Mouse (Mus musculus) limb, embryonic 10.5 days (tissue): ENCODE measurements around the gene Ets1. TPM values are rescaled to one million over a fixed set of nuclear protein-coding genes. Genes with fewer than 3 reads are reported as not detected.

Experiments used
- DNase-seq: peaks from one replicate; pipeline ENCODE4 v3.0.0-alpha.2; 2017; ENCODE audit warnings: low spot score
- H3K27ac ChIP-seq: fragments of 300-500 bp; sonication (generic); 2 replicates; pipeline ENCODE4 v1.5.1; 2016; ENCODE audit warnings: mild to moderate bottlenecking
- H3K27me3 ChIP-seq: fragments of 300-500 bp; sonication (generic); 2 replicates; pipeline ENCODE4 v1.6.1; 2016; ENCODE audit warnings: low read depth, mild to moderate bottlenecking; ENCODE audit not compliant: poor library complexity, severe bottlenecking
- H3K36me3 ChIP-seq: fragments of 300-500 bp; sonication (generic); 2 replicates; pipeline ENCODE4 v1.6.1; 2016; ENCODE audit warnings: mild to moderate bottlenecking, moderate library complexity
- H3K4me1 ChIP-seq: fragments of 300-500 bp; sonication (generic); 2 replicates; pipeline ENCODE4 v1.6.1; 2016
- H3K4me3 ChIP-seq: fragments of 300-500 bp; sonication (generic); 2 replicates; pipeline ENCODE4 v1.5.1; 2016; ENCODE audit warnings: mild to moderate bottlenecking, moderate library complexity
- H3K9me3 ChIP-seq: fragments of 300-500 bp; sonication (generic); replicated peaks from 2 replicates; pipeline ENCODE4 v1.6.1; 2016; ENCODE audit warnings: mild to moderate bottlenecking
- WGBS: fragments of 180-500 bp; shearing (Covaris S2); methylation state at CpG from one replicate; pipeline ENCODE4 v1.1.7; 2016; 5-methylcytosine and 5-hydroxymethylcytosine counted together
- polyA plus RNA-seq: library from polyadenylated mRNA; unstranded; fragments of >200 nt; fragmentation: Nextera tagmentation; extraction: Ambion mirVana; gene quantifications from 2 replicates; pipeline ENCODE4 v1.2.1, GENCODE M21; 2016

Ets1 gene
- polyA plus RNA-seq, 1 experiment from 2014 or later: 50.3 TPM

DNA sequence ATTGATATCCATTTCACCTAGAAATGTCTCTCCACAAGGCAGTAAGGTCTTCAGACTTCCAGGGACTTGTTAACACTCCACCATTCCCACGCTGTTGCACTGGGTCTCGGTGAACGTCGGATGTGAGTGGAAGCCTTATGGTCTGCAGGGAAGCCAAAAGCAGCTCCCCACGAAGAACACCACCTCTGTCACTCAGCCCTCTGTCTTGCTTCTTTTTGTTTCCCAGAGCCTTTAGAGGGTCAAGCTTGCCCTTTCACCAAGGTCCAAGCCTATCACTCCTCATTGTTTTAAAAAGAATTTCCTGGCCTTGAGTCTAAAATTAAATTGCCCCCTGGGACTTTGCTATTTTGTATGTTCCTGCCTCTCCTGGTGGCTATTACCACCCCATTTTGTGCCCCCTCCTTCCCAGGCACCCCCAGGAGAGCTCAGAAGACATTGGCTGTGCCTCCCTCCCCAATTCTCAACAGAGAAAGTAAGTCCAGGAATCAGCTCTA, 20.4 kb downstream of the Ets1 start:
- 82% methylated on average over 5 of the region's 5 CpGs for WGBS
- no peaks in the 10 kb centered on the region for H3K36me3 ChIP-seq

DNA sequence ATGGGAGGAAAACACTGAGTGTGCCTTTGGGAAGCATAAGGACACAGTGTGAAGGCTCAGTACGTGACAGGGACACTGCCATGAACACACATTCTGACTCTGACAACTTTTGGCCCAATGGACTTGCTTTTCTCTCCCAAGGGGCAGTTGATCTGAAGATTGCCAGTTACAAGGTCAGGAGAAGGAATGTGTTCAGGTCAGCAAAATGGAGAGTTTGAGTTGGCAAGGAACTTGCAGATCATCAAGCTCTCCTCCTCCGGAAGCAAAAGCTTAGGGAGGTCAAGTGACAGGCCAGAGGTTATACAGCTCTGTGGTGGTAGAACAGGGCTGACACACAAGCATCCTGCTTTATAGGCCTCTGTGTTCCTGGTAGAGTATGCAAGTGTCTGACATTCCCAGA, 21.1 kb downstream of the Ets1 start:
- H3K27ac ChIP-seq: no peak overlapping the region
- peaks cover 17% of the 10 kb centered on the region for H3K4me1 ChIP-seq
- no peaks in the 10 kb centered on the region for H3K9me3 ChIP-seq
- no peak for DNase-seq
- 46% methylated on average over 2 of the region's 2 CpGs for WGBS
- H3K27me3 ChIP-seq: no peaks in the 10 kb centered on the region
- H3K36me3 ChIP-seq: no peaks in the 10 kb centered on the region
- H3K4me3 ChIP-seq: no peak overlapping the region

More for the DNA sequence above, 20.4 kb downstream of the Ets1 start:
- no peaks in the 10 kb centered on the region for H3K9me3 ChIP-seq
- H3K27me3 ChIP-seq: no peaks in the 10 kb centered on the region
- no peak for DNase-seq
- peaks cover 17% of the 10 kb centered on the region for H3K4me1 ChIP-seq
- no peak overlapping the region for H3K4me3 ChIP-seq
- no peak overlapping the region; the same call in 1 of the 2 replicates for H3K27ac ChIP-seq

DNA sequence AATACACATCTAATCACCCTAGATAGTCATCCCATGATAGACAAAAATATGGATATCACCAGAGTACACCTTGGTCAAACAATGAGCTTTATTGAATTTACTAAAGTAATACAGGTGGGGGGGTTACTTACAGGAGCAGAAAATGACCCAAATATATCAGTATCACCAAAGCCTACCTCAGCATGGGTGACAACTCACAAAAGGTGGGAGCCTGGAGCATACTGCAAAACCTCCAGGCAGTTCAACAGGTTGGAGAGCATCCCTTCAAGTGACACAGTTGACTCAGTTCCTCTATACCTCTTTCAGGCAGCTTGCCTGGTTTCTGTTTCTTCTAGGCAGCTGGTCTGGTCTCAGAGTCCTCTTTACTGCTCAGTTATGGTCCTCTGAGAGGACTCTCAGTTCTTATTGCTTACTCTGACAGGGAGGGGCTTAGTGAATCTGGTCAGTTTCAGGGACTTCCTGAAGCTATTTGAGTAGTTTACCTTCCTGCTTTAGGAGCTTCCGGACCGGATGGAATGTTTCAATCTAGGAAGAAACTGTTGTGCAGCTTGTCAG, 24.5 kb downstream of the Ets1 start:
- no peak for DNase-seq
- whole genome bisulfite sequencing: 89% methylated on average over 2 of the region's 2 CpGs
- Histone ChIP-seq H3K27me3 (no peaks in the 10 kb centered on the region), H3K9me3 (no peaks in the 10 kb centered on the region), H3K27ac (no peak overlapping the region), H3K4me3 (no peak overlapping the region), H3K4me1 (peaks cover 17% of the 10 kb centered on the region), H3K36me3 (no peaks in the 10 kb centered on the region)

DNA sequence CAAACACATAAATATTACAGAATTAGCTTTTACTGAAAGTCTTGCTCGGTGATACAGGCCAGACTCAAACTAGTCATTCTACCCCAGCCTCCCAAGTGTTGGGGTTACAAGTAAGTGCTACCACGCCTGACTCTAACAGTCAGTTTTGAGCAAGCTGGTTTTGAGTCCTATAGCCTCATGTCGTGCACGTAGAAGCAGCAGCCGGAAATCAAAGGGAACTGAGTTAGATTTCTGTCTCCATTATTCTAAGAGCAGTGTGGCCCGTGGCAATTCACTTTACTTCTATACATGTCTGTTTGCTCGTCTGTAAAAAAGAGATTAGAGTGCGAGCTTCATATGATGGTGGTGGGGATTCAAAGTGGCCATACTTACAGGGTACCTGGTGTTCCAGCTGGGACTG, 25.1 kb downstream of the Ets1 start:
- Histone ChIP-seq H3K9me3 (no peaks in the 10 kb centered on the region), H3K4me3 (no peak overlapping the region), H3K36me3 (no peaks in the 10 kb centered on the region), H3K27ac (no peak overlapping the region), H3K27me3 (no peaks in the 10 kb centered on the region), H3K4me1 (peaks cover 17% of the 10 kb centered on the region)
- no peak for DNase-seq
- 91% methylated on average over 8 of the region's 8 CpGs for whole genome bisulfite sequencing

DNA sequence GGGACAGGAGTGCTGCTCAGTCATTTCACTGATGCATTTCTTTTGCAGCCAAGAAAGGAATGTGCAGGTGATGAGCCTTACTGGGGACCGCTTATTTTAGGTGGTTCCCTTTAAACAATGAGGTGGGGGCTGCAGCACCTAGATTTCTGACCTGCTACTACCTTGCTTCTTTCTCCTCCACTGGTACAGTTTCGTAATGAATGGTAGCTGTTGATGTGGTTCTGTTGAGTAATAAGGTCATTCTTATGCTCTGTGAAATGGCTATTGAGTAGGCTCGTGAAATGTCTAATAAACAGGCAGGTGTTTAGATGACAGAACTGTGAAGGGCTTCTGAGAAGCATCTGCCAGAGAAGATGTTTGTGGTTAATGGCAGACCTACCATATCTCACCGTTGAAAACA, 25.5 kb downstream of the Ets1 start:
- DNase-seq: no peak
- 87% methylated on average over 4 of the region's 4 CpGs for WGBS
- peaks cover 14% of the 10 kb centered on the region for H3K4me1 ChIP-seq

DNA sequence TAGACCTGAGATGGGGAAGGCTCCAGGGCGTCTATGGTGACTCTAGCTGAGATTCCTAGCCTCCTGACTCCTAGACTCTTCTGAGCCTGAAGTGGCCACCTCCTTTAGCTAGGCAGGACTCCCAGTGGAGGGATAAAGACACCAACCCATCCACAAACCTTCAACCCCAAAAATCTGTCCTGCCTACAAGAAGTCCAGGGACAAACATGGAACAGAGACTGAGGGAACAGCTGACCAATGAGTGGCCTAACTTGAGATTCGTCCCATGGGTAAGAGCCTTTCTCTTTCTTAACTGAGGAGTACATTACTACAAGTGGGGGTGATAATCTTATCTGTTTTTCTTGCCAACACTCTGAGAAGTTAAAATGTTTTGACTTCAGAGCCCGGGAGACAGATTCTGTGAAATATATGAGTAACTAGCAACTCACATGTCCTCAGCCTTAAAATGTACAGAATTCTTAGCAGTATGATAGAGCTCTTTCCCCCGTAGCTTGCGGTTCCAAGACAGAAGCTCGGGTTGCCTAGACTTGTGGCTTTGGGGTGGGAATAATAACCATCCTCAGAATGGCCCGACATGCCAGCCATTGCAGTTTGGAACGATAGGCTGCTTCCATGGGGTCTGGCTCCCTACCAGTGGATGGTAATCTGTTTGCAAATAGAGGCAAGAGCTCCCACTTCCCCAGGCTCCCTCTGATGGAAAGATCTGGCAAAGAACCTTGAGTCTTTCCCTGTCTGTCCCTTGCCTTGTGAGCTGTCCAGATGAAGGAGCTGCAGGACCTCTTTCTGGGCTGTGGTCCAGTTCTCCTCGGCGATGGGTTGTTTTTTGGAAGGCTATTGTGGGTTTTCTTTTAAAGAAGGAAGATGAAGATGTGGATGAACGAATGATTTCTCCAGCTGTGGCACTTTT, 30.8 kb downstream of the Ets1 start:
- Histone ChIP-seq H3K4me3 (no peak overlapping the region), H3K36me3 (no peaks in the 10 kb centered on the region), H3K27me3 (no peaks in the 10 kb centered on the region), H3K4me1 (peaks cover 41% of the 10 kb centered on the region), H3K9me3 (no peaks in the 10 kb centered on the region), H3K27ac (no peak overlapping the region)
- WGBS: 75% methylated on average over 11 of the region's 11 CpGs
- DNase-seq: no peak

More for the DNA sequence above, 25.5 kb downstream of the Ets1 start:
- H3K27ac ChIP-seq: no peak overlapping the region
- H3K27me3 ChIP-seq: no peaks in the 10 kb centered on the region
- no peak overlapping the region for H3K4me3 ChIP-seq
- no peaks in the 10 kb centered on the region for H3K36me3 ChIP-seq
- no peaks in the 10 kb centered on the region for H3K9me3 ChIP-seq

DNA sequence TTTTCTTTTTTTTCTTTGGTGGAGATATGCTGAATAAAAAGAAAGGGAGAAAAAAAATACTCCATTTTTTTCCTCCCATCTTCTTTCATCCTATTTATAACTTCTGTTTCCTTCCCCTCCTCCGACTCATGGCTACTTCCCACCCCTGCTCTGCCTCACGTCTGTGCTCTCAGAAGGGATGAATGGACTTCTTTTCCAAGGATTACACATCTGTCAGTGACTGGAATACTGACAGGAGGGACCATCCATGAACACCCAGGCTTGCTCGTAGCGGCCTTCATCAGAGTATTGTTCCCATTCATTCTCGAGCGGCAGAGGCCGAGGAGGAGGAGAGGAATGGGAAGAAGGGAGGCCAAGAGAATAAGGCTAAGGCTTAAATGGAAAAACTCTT, 31.5 kb downstream of the Ets1 start:
- no peaks in the 10 kb centered on the region for H3K27me3 ChIP-seq
- 74% methylated on average over 7 of the region's 7 CpGs for WGBS
- no peak for DNase-seq
- peaks cover 47% of the 10 kb centered on the region for H3K4me1 ChIP-seq
- no peak overlapping the region for H3K4me3 ChIP-seq
- H3K9me3 ChIP-seq: no peaks in the 10 kb centered on the region
- H3K27ac ChIP-seq: no peak overlapping the region
- H3K36me3 ChIP-seq: no peaks in the 10 kb centered on the region

DNA sequence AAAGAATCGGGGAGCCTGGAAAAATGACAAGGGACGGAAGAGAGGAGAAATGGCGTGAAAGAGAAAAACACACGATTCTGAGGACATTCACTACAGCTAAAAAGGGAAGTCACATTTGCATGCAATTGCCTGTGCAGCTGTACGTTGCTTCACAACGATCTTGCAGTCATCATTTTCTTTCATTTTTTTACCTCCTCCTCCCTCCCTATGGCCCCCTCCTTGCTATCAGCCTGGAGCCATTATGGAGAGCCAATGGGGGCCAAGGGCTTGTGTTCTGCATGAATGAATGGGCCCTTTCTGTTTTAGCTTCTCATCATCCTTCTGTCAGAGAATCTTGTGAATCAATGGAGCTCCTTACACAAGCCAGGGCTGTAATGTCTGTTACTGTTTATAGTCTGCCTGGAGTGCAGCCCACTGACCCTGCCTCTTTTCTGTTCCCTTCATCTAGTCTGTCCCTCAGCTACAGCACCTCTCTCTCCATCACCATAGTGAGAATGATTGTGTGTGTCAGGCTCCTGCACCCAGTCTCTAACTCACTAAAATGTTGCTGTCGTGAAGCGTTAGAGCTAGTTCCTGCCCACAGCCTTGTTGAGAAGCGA, 32.2 kb downstream of the Ets1 start:
- no peak for DNase-seq
- no peaks in the 10 kb centered on the region for H3K27me3 ChIP-seq
- H3K4me3 ChIP-seq: no peak overlapping the region
- peaks cover 54% of the 10 kb centered on the region for H3K4me1 ChIP-seq
- 85% methylated on average over 9 of the region's 9 CpGs for WGBS
- H3K36me3 ChIP-seq: no peaks in the 10 kb centered on the region
- no peaks in the 10 kb centered on the region for H3K9me3 ChIP-seq
- no peak overlapping the region for H3K27ac ChIP-seq

DNA sequence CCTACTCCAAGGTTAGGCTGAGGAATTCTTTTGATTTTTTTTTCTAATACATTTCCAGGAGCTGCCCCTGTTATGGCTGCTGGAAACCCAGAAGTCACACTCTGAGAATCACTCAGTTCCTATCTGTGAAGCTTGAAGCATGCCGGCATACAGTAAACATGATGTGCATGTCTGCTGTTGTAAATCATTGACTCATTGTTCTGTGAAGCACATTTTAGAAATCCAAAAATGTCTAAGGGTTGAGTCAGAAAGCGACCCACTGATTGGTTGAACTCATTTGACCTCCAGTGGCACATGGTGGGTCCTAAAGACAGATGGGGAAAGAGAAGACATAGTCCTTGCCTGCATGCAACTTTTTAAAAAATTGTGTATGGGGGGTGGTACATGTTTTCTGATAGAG, 33.4 kb downstream of the Ets1 start:
- Histone ChIP-seq H3K9me3 (no peaks in the 10 kb centered on the region), H3K27ac (0 out of 2 replicates have a peak overlapping the region, but pooled peaks have one; percentile 50), H3K27me3 (no peaks in the 10 kb centered on the region), H3K4me1 (peaks cover 65% of the 10 kb centered on the region), H3K36me3 (no peaks in the 10 kb centered on the region), H3K4me3 (no peak overlapping the region)
- 85% methylated on average over 2 of the region's 2 CpGs for WGBS
- DNase-seq: no peak

DNA sequence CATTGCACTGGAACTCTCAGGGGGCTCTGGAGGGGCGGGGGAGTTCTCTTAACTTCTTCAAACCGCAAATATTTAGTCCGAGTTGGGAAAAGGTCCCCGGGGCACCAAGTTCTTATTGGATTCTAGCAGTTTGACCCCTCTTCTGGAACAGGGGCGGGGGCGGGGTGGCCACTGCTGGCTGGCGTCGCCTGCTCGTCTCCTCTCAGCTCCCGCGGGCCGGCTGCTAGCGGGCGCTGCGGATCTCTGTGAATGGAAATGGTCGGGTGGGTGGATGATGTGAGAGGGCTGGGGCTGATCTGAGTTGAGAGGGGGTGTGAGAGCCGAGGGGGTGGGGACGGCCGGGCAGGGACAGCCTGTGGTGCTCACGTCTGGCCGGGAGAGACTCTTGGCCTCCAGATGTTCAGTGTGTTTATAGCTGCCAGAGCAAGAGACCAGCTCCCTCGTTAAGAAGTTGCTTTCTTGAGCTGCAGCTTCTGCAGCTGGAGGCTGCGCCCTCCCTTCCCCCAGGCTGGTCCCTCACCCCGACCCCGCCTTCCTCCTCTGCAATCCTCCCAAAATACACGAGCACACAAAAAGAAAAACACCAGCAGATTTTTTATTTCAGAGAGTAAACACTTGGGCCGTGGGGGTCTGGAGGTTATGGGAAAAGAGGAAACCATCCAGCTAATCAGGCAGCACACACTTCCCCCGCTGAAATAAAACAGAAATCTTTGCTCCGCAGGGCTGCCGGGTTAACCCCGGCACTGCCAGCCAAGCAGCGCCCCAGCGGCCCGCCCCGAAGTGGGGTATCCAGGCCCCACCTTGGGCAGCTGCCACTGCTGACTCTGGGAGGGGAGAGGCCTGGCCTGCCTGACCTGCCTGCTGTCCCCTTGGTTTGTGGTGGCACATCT, 36.2 kb downstream of the Ets1 start:
- WGBS: under 1% methylated on average over 35 of the region's 35 CpGs
- Histone ChIP-seq H3K9me3 (no peaks in the 10 kb centered on the region), H3K4me1 (peaks cover 87% of the 10 kb centered on the region), H3K27ac (peak overlapping the region; percentile 91), H3K27me3 (no peaks in the 10 kb centered on the region), H3K36me3 (no peaks in the 10 kb centered on the region), H3K4me3 (peak overlapping the region; percentile 42)
- DNase-seq: peak; percentile 89

DNA sequence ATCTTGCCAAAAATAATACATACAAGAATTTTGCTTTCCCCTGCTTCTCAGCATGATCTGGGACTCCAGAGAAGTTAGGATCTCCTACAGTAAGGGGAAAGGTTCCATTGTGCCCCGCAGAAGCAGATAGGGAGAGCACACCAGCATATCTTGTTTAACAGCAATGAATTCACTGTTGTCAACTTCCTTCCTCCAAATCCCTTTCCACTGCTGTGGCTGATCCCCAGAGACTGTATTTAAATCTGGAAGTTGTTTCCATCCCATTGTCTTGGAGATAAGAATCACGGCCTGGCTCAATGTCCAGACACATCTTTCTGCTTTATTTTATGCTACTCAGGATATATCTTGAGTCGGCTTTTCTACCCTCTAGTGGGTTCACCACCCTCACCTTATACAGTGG, 37.9 kb downstream of the Ets1 start:
- Histone ChIP-seq H3K27ac (0 out of 2 replicates have a peak overlapping the region, but pooled peaks have one; percentile 42), H3K27me3 (no peaks in the 10 kb centered on the region), H3K4me1 (peaks cover 88% of the 10 kb centered on the region), H3K4me3 (no peak overlapping the region), H3K36me3 (no peaks in the 10 kb centered on the region), H3K9me3 (no peaks in the 10 kb centered on the region)
- no peak for DNase-seq
- 81% methylated on average over 3 of the region's 3 CpGs for WGBS

DNA sequence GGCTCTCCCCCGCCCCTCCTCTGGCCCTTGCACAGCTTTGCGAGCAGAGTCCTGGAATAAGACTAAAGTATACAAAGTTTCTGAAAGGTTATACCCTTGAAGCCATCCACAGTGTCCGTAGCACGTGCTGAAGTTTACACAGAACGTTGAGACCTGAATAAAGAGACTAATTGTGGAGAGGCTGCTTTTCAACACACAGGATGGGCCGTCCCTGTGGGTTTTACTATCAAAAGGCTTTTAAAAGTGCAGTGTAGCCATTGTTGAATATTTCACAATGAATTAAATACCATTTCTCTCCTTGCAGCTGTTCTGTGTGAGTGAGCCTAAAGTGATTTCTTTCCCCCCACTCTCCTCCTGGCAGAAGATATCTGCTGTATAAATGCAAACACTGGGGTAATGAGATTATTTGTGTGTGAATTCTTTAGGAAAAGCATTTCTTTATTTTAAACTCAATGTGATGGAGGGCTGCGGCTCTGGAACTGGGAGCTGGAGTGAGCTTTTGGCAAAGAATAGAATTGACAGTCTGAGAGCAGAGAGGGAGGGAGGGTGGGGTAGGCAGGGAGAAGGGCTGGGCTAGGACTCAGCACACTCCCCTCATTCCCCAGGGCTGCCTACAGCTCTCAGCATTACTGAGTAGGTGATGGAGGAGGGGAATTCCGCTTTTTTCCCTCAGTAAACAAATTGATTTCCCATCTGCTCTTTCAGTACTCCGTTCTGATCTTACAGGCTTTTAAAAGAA, 39.8 kb downstream of the Ets1 start:
- Histone ChIP-seq H3K36me3 (no peaks in the 10 kb centered on the region), H3K27ac (peak overlapping the region; percentile 53), H3K9me3 (no peaks in the 10 kb centered on the region), H3K27me3 (no peaks in the 10 kb centered on the region), H3K4me3 (no peak overlapping the region), H3K4me1 (peaks cover 73% of the 10 kb centered on the region)
- no peak for DNase-seq
- WGBS: 29% methylated on average over 9 of the region's 9 CpGs
